Mouse (Mus musculus) layer of hippocampus, adult 2 months (tissue): ENCODE measurements at regions not wholly inside any gene's neighbourhood (a gene's known extent, or its start where the extent isn't known, plus 50 kb on each side); places are given as distances from the start of the nearest gene placed in this dataset.

Experiments
- DNase-seq, 2 experiments: peaks; one replicate each; pipeline ENCODE4 v3.0.0; 2022; ENCODE audit warnings: low spot score in 2 of 2
- H3K27ac ChIP-seq: fragments of 200-600 bp; 2 replicates; pipeline ENCODE4 v1.8.1; 2022
- H3K4me3 ChIP-seq: fragments of 200-600 bp; 2 replicates; pipeline ENCODE4 v1.8.1; 2022; ENCODE audit warnings: mild to moderate bottlenecking
- CTCF ChIP-seq: fragments of 200-600 bp; conservative IDR thresholded peaks from 2 replicates; pipeline ENCODE4 v1.8.1; 2022; ENCODE audit warnings: antibody characterized with exemption, mild to moderate bottlenecking, moderate library complexity

DNA sequence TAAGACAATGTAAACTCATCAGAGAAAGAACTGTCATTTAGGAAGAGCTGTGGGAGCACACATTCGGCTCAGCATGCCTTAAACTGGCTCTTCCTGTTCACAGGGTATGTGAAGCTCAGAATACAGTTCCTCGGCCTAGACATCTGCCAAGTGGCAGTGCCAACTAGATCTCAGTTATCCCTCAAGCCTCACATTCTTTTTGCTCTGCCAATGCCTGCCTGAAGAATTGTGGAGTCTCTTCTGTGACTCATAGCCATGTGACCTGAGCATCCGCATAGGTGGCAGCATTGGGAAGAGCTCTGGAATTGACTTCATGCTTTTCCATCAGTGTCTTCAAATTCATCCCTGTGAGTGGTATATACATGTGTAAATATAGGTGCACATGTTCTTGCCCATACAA lies 59.7 kb downstream of the Prlhr start:
- no peak overlapping the region for H3K27ac ChIP-seq
- DNase-seq, result no peak
- no peak overlapping the region for H3K4me3 ChIP-seq
- no peak for TF ChIP-seq CTCF

- TF ChIP-seq CTCF, result no peak
- DNase-seq, result no peak
- Histone ChIP-seq H3K27ac (no peak overlapping the region), H3K4me3 (no peak overlapping the region)
Observed at GRCm38 (mm10) chr19:60399425-60399824, 68.7 kb downstream of the Prlhr start.

GRCm38 (mm10) chr19:60397666-60398065 lies 70.4 kb downstream of the Prlhr start:
- no peak overlapping the region for H3K4me3 ChIP-seq
- DNase-seq, result no peak
- H3K27ac ChIP-seq, result no peak overlapping the region
- TF ChIP-seq CTCF, result no peak

DNA sequence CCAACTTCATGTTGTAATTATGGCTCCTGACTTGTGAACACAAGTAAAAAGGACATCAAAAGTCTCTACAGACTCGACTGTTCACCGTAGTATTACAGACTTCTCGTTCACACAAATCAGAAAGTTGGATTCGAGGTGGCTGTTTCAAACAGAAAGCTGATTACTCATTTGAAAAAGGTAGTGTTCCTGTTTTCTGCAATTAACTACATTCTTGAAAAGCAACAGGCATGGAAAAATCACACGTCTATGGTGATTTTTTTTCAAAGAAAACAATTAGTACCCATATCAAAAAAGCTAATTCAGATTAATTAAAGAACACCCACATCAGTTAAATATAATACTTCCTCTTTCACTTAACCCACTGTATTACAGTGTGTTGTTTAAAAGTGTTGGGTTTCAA lies 71.5 kb downstream of the Prlhr start:
- no peak overlapping the region for H3K4me3 ChIP-seq
- TF ChIP-seq CTCF, result no peak
- H3K27ac ChIP-seq, result no peak overlapping the region
- no peak for DNase-seq

- DNase-seq, result no peak
- H3K4me3 ChIP-seq, result no peak overlapping the region
- no peak overlapping the region for H3K27ac ChIP-seq
- TF ChIP-seq CTCF, result no peak
Observed at GRCm38 (mm10) chr19:60386563-60387241, 81.4 kb downstream of the Prlhr start.

GRCm38 (mm10) chr19:60384721-60385120 lies 83.4 kb downstream of the Prlhr start:
- DNase-seq, result no peak
- no peak for TF ChIP-seq CTCF
- H3K27ac ChIP-seq, result no peak overlapping the region
- no peak overlapping the region for H3K4me3 ChIP-seq

DNA sequence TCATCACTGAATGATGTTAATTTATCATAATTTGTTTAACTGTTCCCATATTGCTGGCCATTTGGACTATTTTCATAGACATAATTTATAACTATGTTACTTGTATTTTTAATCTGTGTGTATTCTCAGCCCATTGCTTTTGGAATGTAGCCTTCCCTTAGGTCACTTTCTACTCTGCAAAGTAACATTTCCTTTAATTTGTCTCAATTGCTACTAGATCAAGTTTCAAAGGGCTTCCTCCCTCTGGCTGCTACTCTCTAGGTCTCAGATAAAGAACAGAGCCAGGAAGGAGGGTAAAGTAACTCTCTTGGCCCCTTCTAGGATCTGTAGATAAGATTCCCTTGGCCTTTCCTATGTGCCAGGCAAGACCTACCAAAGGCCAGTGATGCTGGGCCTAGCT lies 85.4 kb downstream of the Prlhr start:
- TF ChIP-seq CTCF, result no peak
- DNase-seq, result no peak
- no peak overlapping the region for H3K27ac ChIP-seq
- H3K4me3 ChIP-seq, result no peak overlapping the region

DNA sequence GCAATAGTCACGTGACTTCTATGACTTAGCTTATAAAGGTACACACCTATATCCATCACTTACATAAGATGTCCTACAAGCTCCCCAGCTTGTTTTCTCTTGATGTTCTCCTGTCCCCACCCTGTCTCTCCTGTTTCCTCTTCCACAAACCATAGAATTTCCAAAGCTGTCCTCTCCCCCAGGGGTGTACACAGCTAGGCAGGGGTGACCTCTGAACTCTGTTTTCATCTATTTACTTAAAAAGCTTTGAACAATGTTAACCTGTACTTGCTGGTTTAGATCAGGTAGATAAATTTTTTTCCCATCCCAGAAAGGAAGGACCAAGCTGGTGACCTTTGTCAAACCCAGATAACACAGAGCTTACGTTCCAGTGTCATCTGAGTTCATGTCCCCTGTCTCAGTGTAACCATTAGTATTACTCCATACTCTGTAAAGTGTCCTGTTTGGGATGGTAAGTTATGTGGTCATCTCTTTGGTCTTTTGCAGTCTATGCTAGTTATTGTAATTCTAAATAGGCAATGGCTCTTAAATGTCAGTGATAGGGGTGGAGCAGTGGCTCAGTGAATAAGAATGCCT lies 89.0 kb downstream of the Prlhr start:
- no peak for TF ChIP-seq CTCF
- Histone ChIP-seq H3K27ac (no peak overlapping the region), H3K4me3 (no peak overlapping the region)
- no peak for DNase-seq

GRCm38 (mm10) chr19:60363988-60364599 lies 104.0 kb downstream of the Prlhr start:
- Histone ChIP-seq H3K27ac (no peak overlapping the region), H3K4me3 (no peak overlapping the region)
- TF ChIP-seq CTCF, result no peak
- DNase-seq, result no peak

DNA sequence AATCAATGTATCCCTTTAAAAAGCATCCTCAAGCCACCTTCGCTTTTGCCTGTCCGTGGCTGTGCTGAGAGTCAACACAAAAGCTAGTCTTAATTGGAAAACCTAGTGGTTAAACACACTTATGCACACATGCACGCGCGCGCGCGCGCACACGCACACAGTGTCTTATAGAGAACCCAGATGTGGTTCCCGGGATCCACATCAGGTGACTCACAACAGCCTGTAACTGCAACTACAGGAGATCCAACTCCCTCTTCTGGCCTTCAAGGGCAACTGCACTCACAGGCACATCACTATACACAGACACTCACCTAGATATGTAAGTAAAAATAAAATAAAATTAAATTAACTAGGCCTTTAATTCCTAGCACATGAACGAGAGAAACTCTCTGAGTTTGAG lies 118.4 kb upstream of the Fam204a start:
- Histone ChIP-seq H3K27ac (no peak overlapping the region), H3K4me3 (no peak overlapping the region)
- TF ChIP-seq CTCF, result no peak; the same call in 1 of the 2 replicates
- DNase-seq, result no peak

DNA sequence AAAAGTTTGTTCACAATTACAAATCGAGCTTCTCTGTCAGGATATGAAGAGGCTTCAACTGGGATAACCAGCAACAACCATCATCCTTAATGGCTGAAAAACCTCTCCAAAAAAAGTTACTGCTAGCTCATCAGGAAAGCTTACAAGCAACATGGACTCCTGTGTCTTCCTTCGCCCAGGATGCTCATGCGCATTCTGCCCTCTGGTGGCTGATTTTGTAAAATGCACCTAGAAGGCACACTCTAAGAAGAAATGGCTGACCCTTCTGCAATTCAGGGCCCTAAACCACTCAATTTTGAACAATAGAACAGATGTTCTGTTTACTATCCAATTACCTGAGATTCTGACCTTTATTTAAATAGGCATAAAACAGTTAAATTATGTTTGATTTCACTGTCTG lies 115.0 kb upstream of the Fam204a start:
- no peak overlapping the region for H3K4me3 ChIP-seq
- DNase-seq, result peak; percentile 49 to 80
- TF ChIP-seq CTCF, result peak; percentile 92
- H3K27ac ChIP-seq, result no peak overlapping the region

DNA sequence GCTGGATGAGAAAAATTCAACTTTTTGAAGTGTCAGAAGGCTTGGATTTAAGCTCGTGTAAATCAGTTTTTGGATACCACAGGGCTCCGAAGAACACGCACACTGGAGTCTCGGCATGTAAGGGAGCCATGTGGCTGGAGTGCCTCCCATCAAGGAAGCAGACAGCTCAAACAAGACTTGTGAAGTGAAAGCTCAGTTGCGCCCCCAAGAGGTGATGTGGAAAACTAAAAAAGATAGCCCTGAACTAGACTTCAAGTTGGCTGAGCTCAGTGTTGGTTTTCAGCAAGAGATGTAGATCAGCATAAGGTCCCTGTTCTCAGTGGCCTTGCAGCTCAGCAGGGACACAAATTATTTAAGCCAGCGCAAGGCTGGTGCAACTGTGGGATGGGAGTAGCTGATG lies 113.7 kb upstream of the Fam204a start:
- H3K4me3 ChIP-seq, result no peak overlapping the region
- H3K27ac ChIP-seq, result no peak overlapping the region
- DNase-seq, result peak in 1 of 2 experiments; percentile 16
- TF ChIP-seq CTCF, result peak; percentile 64

- TF ChIP-seq CTCF, result no peak
- no peak for DNase-seq
- Histone ChIP-seq H3K27ac (no peak overlapping the region), H3K4me3 (no peak overlapping the region)
Observed at GRCm38 (mm10) chr19:60334521-60334920, 108.0 kb upstream of the Fam204a start.

- no peak overlapping the region for H3K4me3 ChIP-seq
- no peak for TF ChIP-seq CTCF
- H3K27ac ChIP-seq, result no peak overlapping the region
- DNase-seq, result no peak
Observed at GRCm38 (mm10) chr19:60328295-60328694, 101.8 kb upstream of the Fam204a start.
